Mouse (Mus musculus) naive thymus-derived CD4-positive, alpha-beta T cell, adult 2 months (primary cell): Measurements from ENCODE around the gene Tead1.

Experiments used
- DNase-seq: peaks from one replicate; pipeline ENCODE4 v3.0.0-alpha.2; 2011; ENCODE audit warnings: low read depth

Gene Tead1

GRCm38 (mm10) chr7:112859887-112860286, 180.8 kb downstream of the Tead1 start:
- DNase-seq: no peak

- DNase-seq: no peak
Measured at GRCm38 (mm10) chr7:112862086-112862485, 183.0 kb downstream of the Tead1 start.

- DNase-seq: no peak
Measured at GRCm38 (mm10) chr7:112864188-112864587, 185.1 kb downstream of the Tead1 start.

- peak; percentile 3 for DNase-seq
Measured at GRCm38 (mm10) chr7:112865739-112866138, 186.6 kb downstream of the Tead1 start.

GRCm38 (mm10) chr7:112868551-112869465, 189.7 kb downstream of the Tead1 start:
- peak; percentile 17 for DNase-seq

GRCm38 (mm10) chr7:112871752-112872151, 192.6 kb downstream of the Tead1 start:
- no peak for DNase-seq

- DNase-seq: no peak
Measured at GRCm38 (mm10) chr7:112872435-112873196, 193.5 kb downstream of the Tead1 start.

- DNase-seq: no peak
Measured at GRCm38 (mm10) chr7:112876128-112876527, 197.0 kb downstream of the Tead1 start.

GRCm38 (mm10) chr7:112883791-112884274, 204.7 kb downstream of the Tead1 start:
- DNase-seq: no peak

GRCm38 (mm10) chr7:112885546-112885945, 206.4 kb downstream of the Tead1 start:
- DNase-seq: no peak

GRCm38 (mm10) chr7:112891883-112892282, 212.8 kb downstream of the Tead1 start:
- DNase-seq: no peak

- no peak for DNase-seq
Measured at GRCm38 (mm10) chr7:112892595-112892994, 213.5 kb downstream of the Tead1 start.

- DNase-seq: no peak
Measured at GRCm38 (mm10) chr7:112896363-112896762, 217.2 kb downstream of the Tead1 start.

GRCm38 (mm10) chr7:112901710-112902109, 222.6 kb downstream of the Tead1 start:
- DNase-seq: no peak

- no peak for DNase-seq
Measured at GRCm38 (mm10) chr7:112906848-112907247, 227.7 kb downstream of the Tead1 start.

- DNase-seq: no peak
Measured at GRCm38 (mm10) chr7:112907468-112907867, 228.3 kb downstream of the Tead1 start.

GRCm38 (mm10) chr7:112909164-112909563, 230.0 kb downstream of the Tead1 start:
- DNase-seq: no peak

- no peak for DNase-seq
Measured at GRCm38 (mm10) chr7:112912969-112913368, 233.9 kb downstream of the Tead1 start.

- no peak for DNase-seq
Measured at GRCm38 (mm10) chr7:112915571-112915970, 236.5 kb downstream of the Tead1 start.

- DNase-seq: no peak
Measured at GRCm38 (mm10) chr7:112917613-112918278, 238.6 kb downstream of the Tead1 start.

GRCm38 (mm10) chr7:112918279-112918991, 239.3 kb downstream of the Tead1 start:
- DNase-seq: no peak

GRCm38 (mm10) chr7:112919845-112920244, 240.7 kb downstream of the Tead1 start:
- DNase-seq: peak; percentile 7
